ENCODE assay signal across 8 mouse cellular contexts in the genomic region with DNA sequence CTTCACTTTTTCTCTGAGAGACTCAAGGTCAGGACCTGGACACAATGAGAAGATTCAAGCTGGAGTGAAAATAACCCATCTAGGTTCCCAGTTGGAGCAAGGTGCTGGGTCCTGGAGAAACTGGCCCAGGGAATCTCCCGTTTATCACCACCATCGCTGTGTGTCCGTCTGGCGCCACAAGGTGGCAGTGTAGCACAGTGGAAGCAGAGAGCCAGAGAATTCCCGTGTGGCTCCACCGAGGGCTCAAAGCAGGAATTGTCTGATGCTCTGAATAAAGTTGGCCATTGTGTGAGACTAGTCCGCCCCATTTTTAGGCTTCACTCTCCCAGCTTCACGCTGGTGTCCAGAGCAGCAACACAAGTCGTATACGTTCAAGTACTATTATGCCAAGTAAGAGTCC. TPM values are rescaled to one million over a fixed set of nuclear protein-coding genes. Genes with fewer than 3 reads are reported as not detected.
DNase-seq lines count a peak whose midpoint lies in the region; ATAC-seq and TF ChIP-seq lines count a peak whose summit lies in the region.

No protein-coding gene starts in this region.

- no peak overlapping the region for H3K9ac ChIP-seq in forebrain, embryonic 14.5 days (ENCODE audit: low read length)
- no peak overlapping the region for H3K9ac ChIP-seq in hindbrain, embryonic 14.5 days

- WGBS in forebrain, embryonic 14.5 days, result 2% methylated on average over 10 of the region's 10 CpGs
- WGBS in hindbrain, embryonic 14.5 days, result 2% methylated on average over 10 of the region's 10 CpGs

- no peak overlapping the region for H3K27ac ChIP-seq in bone marrow macrophage, adult 2 months (ENCODE audit: insufficient read depth, low read depth, low read length)
- H3K27ac ChIP-seq in forebrain, embryonic 14.5 days (ENCODE audit: low read depth, low read length), result no peak overlapping the region
- no peak overlapping the region for H3K27ac ChIP-seq in hindbrain, embryonic 14.5 days

- no peaks in the 10 kb centered on the region for H3K4me1 ChIP-seq in bone marrow macrophage, adult 2 months (ENCODE audit: control insufficient read depth, insufficient read depth, low read length)
- no peaks in the 10 kb centered on the region for H3K4me1 ChIP-seq in forebrain, embryonic 14.5 days (ENCODE audit: control insufficient read depth, insufficient read depth, low read length)
- H3K4me1 ChIP-seq in hindbrain, embryonic 14.5 days (replicated peaks; ENCODE audit: control insufficient read depth, insufficient read depth, low read length), result no peaks in the 10 kb centered on the region

- H3K27me3 ChIP-seq in forebrain, embryonic 14.5 days (replicated peaks; ENCODE audit: control insufficient read depth, insufficient read depth, low read length), result no peaks in the 10 kb centered on the region
- H3K27me3 ChIP-seq in hindbrain, embryonic 14.5 days (ENCODE audit: control insufficient read depth, insufficient read depth, low read length), result no peaks in the 10 kb centered on the region

- ATAC-seq in cerebellum, adult (ENCODE audit: insufficient number of reproducible peaks, low FRiP score, low TSS enrichment), result no peak
- ATAC-seq in forebrain, embryonic 14.5 days, result peak; percentile 54; the same call in 1 of the 2 replicates
- peak; percentile 60; the same call in 1 of the 2 replicates for ATAC-seq in hindbrain, embryonic 14.5 days (ENCODE audit: low FRiP score)
- peak; percentile 64 for ATAC-seq in megakaryocyte progenitor cell, adult 5-6 weeks (replicated peaks; ENCODE audit: poor library complexity)

- peak; percentile 2 for DNase-seq in cerebellum, adult 11 months
- DNase-seq in forebrain, embryonic 14.5 days (ENCODE audit: low spot score), result peak; percentile 82
- DNase-seq in hindbrain, embryonic 14.5 days (ENCODE audit: low spot score), result peak; percentile 84
- peak; percentile 66 to 84 for DNase-seq in layer of hippocampus, postnatal 14 days (ENCODE audit: low spot score in 2 of 2)
- peak; percentile 12 to 52 for DNase-seq in spleen, postnatal 10 days (ENCODE audit: low spot score in 2 of 2)

- H3K9me3 ChIP-seq in forebrain, embryonic 14.5 days (replicated peaks; ENCODE audit: control insufficient read depth, low read length), result no peaks in the 10 kb centered on the region
- no peaks in the 10 kb centered on the region for H3K9me3 ChIP-seq in hindbrain, embryonic 14.5 days (ENCODE audit: control insufficient read depth, low read length)

- no peak overlapping the region for H3K4me2 ChIP-seq in forebrain, embryonic 14.5 days (ENCODE audit: low read length)
- no peak overlapping the region for H3K4me2 ChIP-seq in hindbrain, embryonic 14.5 days (replicated peaks)

- no peaks in the 10 kb centered on the region for H3K36me3 ChIP-seq in forebrain, embryonic 14.5 days (ENCODE audit: control insufficient read depth, insufficient read depth, low read length)
- H3K36me3 ChIP-seq in hindbrain, embryonic 14.5 days (replicated peaks; ENCODE audit: control insufficient read depth, insufficient read depth), result no peaks in the 10 kb centered on the region

- no peak for TF ChIP-seq POLR2A in bone marrow macrophage, adult 2 months (IDR thresholded peaks at IDR 0.05; ENCODE audit: borderline replicate concordance, low read depth, low read length)

- TF ChIP-seq CTCF in bone marrow macrophage, adult 2 months (IDR thresholded peaks at IDR 0.05; ENCODE audit: low read depth, low read length), result peak; percentile 89

- H3K4me3 ChIP-seq in bone marrow macrophage, adult 2 months (ENCODE audit: insufficient read depth, low read length), result no peak overlapping the region
- H3K4me3 ChIP-seq in forebrain, embryonic 14.5 days (ENCODE audit: low read depth, low read length), result no peak overlapping the region
- H3K4me3 ChIP-seq in hindbrain, embryonic 14.5 days (replicated peaks; ENCODE audit: low read length), result no peak overlapping the region

RNA-seq across cellular contexts. Expression of a gene that starts 7.7 kb away (rescaled TPM):
- not detected in 2 replicates for polyA plus RNA-seq in bone marrow macrophage, adult 2 months (2012; ENCODE audit: insufficient read depth, insufficient read length, missing spikeins)
- polyA plus RNA-seq in forebrain, embryonic 14.5 days (2014; fragmentation: Nextera tagmentation; extraction: Ambion mirVana), result 0.69 and 0.86 TPM in 2 replicates
- 3.0 and 4.5 TPM in 2 replicates for polyA plus RNA-seq in hindbrain, embryonic 14.5 days (2014; fragmentation: Nextera tagmentation; extraction: Ambion mirVana)
- not detected for total RNA-seq in layer of hippocampus, postnatal 14 days (2021)
- not detected in 2 replicates for total RNA-seq in megakaryocyte progenitor cell, adult 5-6 weeks (2015)
- not detected in 2 replicates for total RNA-seq in megakaryocyte progenitor cell, adult 5-6 weeks (2017)

RNA-seq across cellular contexts. Expression of a gene that starts 31.5 kb away (rescaled TPM):
- not detected in 2 replicates for polyA plus RNA-seq in bone marrow macrophage, adult 2 months (2012; ENCODE audit: insufficient read depth, insufficient read length, missing spikeins)
- not detected in 2 replicates for polyA plus RNA-seq in forebrain, embryonic 14.5 days (2014; fragmentation: Nextera tagmentation; extraction: Ambion mirVana)
- polyA plus RNA-seq in hindbrain, embryonic 14.5 days (2014; fragmentation: Nextera tagmentation; extraction: Ambion mirVana), result not detected in 2 replicates
- not detected for total RNA-seq in layer of hippocampus, postnatal 14 days (2021)
- total RNA-seq in megakaryocyte progenitor cell, adult 5-6 weeks (2015), result not detected in 2 replicates
- total RNA-seq in megakaryocyte progenitor cell, adult 5-6 weeks (2017), result not detected in 2 replicates

RNA-seq across cellular contexts. Expression of a gene that starts 48.9 kb away (rescaled TPM):
- not detected in 2 replicates for polyA plus RNA-seq in bone marrow macrophage, adult 2 months (2012; ENCODE audit: insufficient read depth, insufficient read length, missing spikeins)
- polyA plus RNA-seq in forebrain, embryonic 14.5 days (2014; fragmentation: Nextera tagmentation; extraction: Ambion mirVana), result not detected in 2 replicates
- not detected in 2 replicates for polyA plus RNA-seq in hindbrain, embryonic 14.5 days (2014; fragmentation: Nextera tagmentation; extraction: Ambion mirVana)
- not detected for total RNA-seq in layer of hippocampus, postnatal 14 days (2021)
- total RNA-seq in megakaryocyte progenitor cell, adult 5-6 weeks (2015), result not detected in 2 replicates
- total RNA-seq in megakaryocyte progenitor cell, adult 5-6 weeks (2017), result not detected in 2 replicates

Comparison
In these comparisons a context has a peak if more than half of its experiments do, and no peak if none do; other contexts are left out.
1. DNase-seq: peak in every context shown above with its lines; median percentile 84 in hindbrain, embryonic 14.5 days; 82 in forebrain, embryonic 14.5 days; 75 in layer of hippocampus, postnatal 14 days; 32 in spleen, postnatal 10 days; 2 in cerebellum, adult 11 months.